Mouse (Mus musculus) brain, embryonic 18.5 days (tissue): ENCODE measurements around the gene Cyp39a1.

ENCODE experiments used
- DNase-seq: peaks from one replicate; pipeline ENCODE4 v3.0.0-alpha.2; 2012; ENCODE audit warnings: low read depth, low spot score

The Cyp39a1 gene

GRCm38 (mm10) chr17:43677317-43677716, 10.1 kb downstream of the Cyp39a1 start:
- DNase-seq, result no peak

- DNase-seq, result no peak
These were observed 16.9 kb downstream of the Cyp39a1 start for GRCm38 (mm10) chr17:43684086-43684485.

GRCm38 (mm10) chr17:43684638-43685037, 17.4 kb downstream of the Cyp39a1 start:
- DNase-seq, result no peak

GRCm38 (mm10) chr17:43689591-43689990, 22.4 kb downstream of the Cyp39a1 start:
- no peak for DNase-seq

GRCm38 (mm10) chr17:43698997-43699649, 31.9 kb downstream of the Cyp39a1 start:
- peak; percentile 58 for DNase-seq

- DNase-seq, result no peak
These were observed 33.8 kb downstream of the Cyp39a1 start for GRCm38 (mm10) chr17:43701060-43701459.

GRCm38 (mm10) chr17:43704216-43704930, 37.1 kb downstream of the Cyp39a1 start:
- no peak for DNase-seq

GRCm38 (mm10) chr17:43706749-43707148, 39.5 kb downstream of the Cyp39a1 start:
- DNase-seq, result no peak

- no peak for DNase-seq
These were observed 40.0 kb downstream of the Cyp39a1 start for GRCm38 (mm10) chr17:43707254-43707653.

GRCm38 (mm10) chr17:43711557-43712352, 44.5 kb downstream of the Cyp39a1 start:
- no peak for DNase-seq

GRCm38 (mm10) chr17:43714191-43714590, 47.0 kb downstream of the Cyp39a1 start:
- no peak for DNase-seq

- DNase-seq, result no peak
These were observed 49.4 kb downstream of the Cyp39a1 start for GRCm38 (mm10) chr17:43716601-43717000.

GRCm38 (mm10) chr17:43719401-43719800, 52.2 kb downstream of the Cyp39a1 start:
- DNase-seq, result no peak

- no peak for DNase-seq
These were observed 57.3 kb downstream of the Cyp39a1 start for GRCm38 (mm10) chr17:43724480-43724879.

GRCm38 (mm10) chr17:43731327-43731726, 64.1 kb downstream of the Cyp39a1 start:
- no peak for DNase-seq

- DNase-seq, result no peak
These were observed 64.8 kb downstream of the Cyp39a1 start for GRCm38 (mm10) chr17:43731976-43732375.

- DNase-seq, result no peak
These were observed 67.0 kb downstream of the Cyp39a1 start for GRCm38 (mm10) chr17:43734252-43734651.

- DNase-seq, result no peak
These were observed 76.7 kb downstream of the Cyp39a1 start for GRCm38 (mm10) chr17:43743933-43744332.

GRCm38 (mm10) chr17:43744425-43744824, 77.2 kb downstream of the Cyp39a1 start:
- DNase-seq, result no peak

GRCm38 (mm10) chr17:43751146-43751545, 83.9 kb downstream of the Cyp39a1 start:
- DNase-seq, result no peak

- no peak for DNase-seq
These were observed 85.6 kb downstream of the Cyp39a1 start for GRCm38 (mm10) chr17:43752811-43753210.

- no peak for DNase-seq
These were observed 87.5 kb downstream of the Cyp39a1 start for GRCm38 (mm10) chr17:43754687-43755086.
